Mouse (Mus musculus): ENCODE results near the gene Runx2. TPM values are rescaled to one million over a fixed set of nuclear protein-coding genes. Genes with fewer than 3 reads are reported as not detected.

Runx2 gene
- polyA plus RNA-seq, 1 experiment from 2014 or later, result 3.0 TPM

DNA sequence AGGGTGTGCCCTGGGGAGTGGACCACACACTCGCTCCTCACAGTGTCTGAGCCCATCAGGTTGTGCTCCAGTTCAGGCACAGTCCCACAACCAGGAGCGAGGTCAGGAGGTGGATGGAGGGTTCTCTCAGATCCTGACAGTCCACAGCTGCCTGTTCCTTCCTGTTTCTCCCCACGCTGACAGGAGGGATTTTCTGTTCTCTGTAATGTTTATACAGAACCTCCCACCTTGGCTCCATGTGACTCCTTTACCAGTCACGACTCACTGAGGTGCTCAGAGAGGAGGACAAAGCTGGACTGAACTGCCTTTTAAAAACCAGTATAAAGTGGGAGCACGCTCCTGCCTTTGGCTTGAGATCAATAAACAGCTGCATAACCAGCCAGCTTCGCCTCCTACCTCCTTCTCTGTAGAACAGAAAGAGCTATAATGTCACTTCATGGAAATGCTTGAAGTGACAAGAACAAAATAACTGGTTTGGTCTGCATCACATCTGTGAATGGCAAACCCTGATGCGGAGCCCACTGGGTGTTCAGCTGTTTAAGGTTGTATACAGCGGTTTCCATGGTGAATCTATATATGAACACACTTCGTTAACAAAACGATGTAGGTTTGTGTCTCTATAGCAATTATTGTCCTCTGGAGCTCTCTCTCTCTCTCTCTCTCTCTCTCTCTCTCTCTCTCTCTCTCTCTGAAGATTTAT, 177.3 kb downstream of the Runx2 start:
- Histone ChIP-seq H3K9me3 (ENCODE audit: control insufficient read depth, low read length) (no peaks in the 10 kb centered on the region), H3K36me3 (ENCODE audit: control insufficient read depth, insufficient read depth, low read length) (no peaks in the 10 kb centered on the region), H3K9ac (ENCODE audit: low read depth, low read length) (no peak overlapping the region), H3K4me1 (replicated peaks; ENCODE audit: control insufficient read depth, insufficient read depth, low read length) (no peaks in the 10 kb centered on the region), H3K4me2 (replicated peaks; ENCODE audit: low read depth, low read length) (no peak overlapping the region), H3K4me3 (ENCODE audit: low read depth, low read length) (no peak overlapping the region), H3K27ac (ENCODE audit: low read depth, low read length) (no peak overlapping the region), H3K27me3 (ENCODE audit: control insufficient read depth, insufficient read depth, low read length) (no peaks in the 10 kb centered on the region)
- WGBS, result 82% methylated on average over 10 of the region's 10 CpGs
- ATAC-seq (ENCODE audit: low FRiP score) (no peak), DNase-seq (ENCODE audit: low spot score) (no peak)

DNA sequence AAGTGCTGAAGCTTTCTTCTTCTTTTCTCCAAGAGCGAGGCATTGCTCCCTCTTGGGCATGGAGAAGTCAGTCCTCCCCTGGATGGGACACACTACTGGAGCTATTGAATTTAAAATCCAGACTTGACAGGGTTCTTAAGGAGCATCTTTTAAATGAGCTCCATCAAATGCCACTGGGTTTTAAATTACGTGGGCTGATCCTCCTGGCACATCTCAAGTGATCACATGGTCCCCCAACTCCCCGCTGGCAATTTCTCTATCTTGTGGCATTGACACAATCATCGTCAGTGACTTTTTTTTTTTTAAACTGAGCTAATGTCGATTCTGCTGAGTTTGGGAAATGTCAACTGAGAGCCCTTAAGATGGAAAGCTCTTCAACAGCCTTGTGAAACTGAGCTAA, 180.1 kb downstream of the Runx2 start:
- no peak overlapping the region for H3K4me2 ChIP-seq (replicated peaks; ENCODE audit: low read depth, low read length)
- no peak overlapping the region for H3K4me3 ChIP-seq (ENCODE audit: low read depth, low read length)
- no peaks in the 10 kb centered on the region for H3K27me3 ChIP-seq (ENCODE audit: control insufficient read depth, insufficient read depth, low read length)
- no peak overlapping the region for H3K27ac ChIP-seq (ENCODE audit: low read depth, low read length)
- no peaks in the 10 kb centered on the region for H3K36me3 ChIP-seq (ENCODE audit: control insufficient read depth, insufficient read depth, low read length)
- H3K9me3 ChIP-seq (ENCODE audit: control insufficient read depth, low read length), result no peaks in the 10 kb centered on the region
- no peaks in the 10 kb centered on the region for H3K4me1 ChIP-seq (replicated peaks; ENCODE audit: control insufficient read depth, insufficient read depth, low read length)
- no peak overlapping the region for H3K9ac ChIP-seq (ENCODE audit: low read depth, low read length)
- DNase-seq (ENCODE audit: low spot score) (no peak), ATAC-seq (ENCODE audit: low FRiP score) (no peak)
- WGBS, result 80% methylated on average over 5 of the region's 5 CpGs

GRCm38 (mm10) chr17:44633607-44634415, 180.8 kb downstream of the Runx2 start:
- no peak overlapping the region for H3K4me3 ChIP-seq (ENCODE audit: low read depth, low read length)
- H3K9ac ChIP-seq (ENCODE audit: low read depth, low read length), result no peak overlapping the region
- H3K4me2 ChIP-seq (replicated peaks; ENCODE audit: low read depth, low read length), result no peak overlapping the region
- no peaks in the 10 kb centered on the region for H3K4me1 ChIP-seq (replicated peaks; ENCODE audit: control insufficient read depth, insufficient read depth, low read length)
- DNase-seq (ENCODE audit: low spot score) (no peak), ATAC-seq (ENCODE audit: low FRiP score) (no peak)
- H3K27me3 ChIP-seq (ENCODE audit: control insufficient read depth, insufficient read depth, low read length), result no peaks in the 10 kb centered on the region
- H3K9me3 ChIP-seq (ENCODE audit: control insufficient read depth, low read length), result no peaks in the 10 kb centered on the region
- 84% methylated on average over 14 of the region's 14 CpGs for WGBS
- H3K36me3 ChIP-seq (ENCODE audit: control insufficient read depth, insufficient read depth, low read length), result no peaks in the 10 kb centered on the region
- no peak overlapping the region for H3K27ac ChIP-seq (ENCODE audit: low read depth, low read length)

GRCm38 (mm10) chr17:44632941-44633340, 181.7 kb downstream of the Runx2 start:
- Histone ChIP-seq H3K4me3 (ENCODE audit: low read depth, low read length) (no peak overlapping the region), H3K9me3 (ENCODE audit: control insufficient read depth, low read length) (no peaks in the 10 kb centered on the region), H3K4me1 (replicated peaks; ENCODE audit: control insufficient read depth, insufficient read depth, low read length) (no peaks in the 10 kb centered on the region), H3K36me3 (ENCODE audit: control insufficient read depth, insufficient read depth, low read length) (no peaks in the 10 kb centered on the region), H3K9ac (ENCODE audit: low read depth, low read length) (no peak overlapping the region), H3K27me3 (ENCODE audit: control insufficient read depth, insufficient read depth, low read length) (no peaks in the 10 kb centered on the region), H3K27ac (ENCODE audit: low read depth, low read length) (no peak overlapping the region), H3K4me2 (replicated peaks; ENCODE audit: low read depth, low read length) (no peak overlapping the region)
- ATAC-seq (ENCODE audit: low FRiP score) (no peak), DNase-seq (ENCODE audit: low spot score) (no peak)
- WGBS, result 94% methylated on average over 2 of the region's 2 CpGs

DNA sequence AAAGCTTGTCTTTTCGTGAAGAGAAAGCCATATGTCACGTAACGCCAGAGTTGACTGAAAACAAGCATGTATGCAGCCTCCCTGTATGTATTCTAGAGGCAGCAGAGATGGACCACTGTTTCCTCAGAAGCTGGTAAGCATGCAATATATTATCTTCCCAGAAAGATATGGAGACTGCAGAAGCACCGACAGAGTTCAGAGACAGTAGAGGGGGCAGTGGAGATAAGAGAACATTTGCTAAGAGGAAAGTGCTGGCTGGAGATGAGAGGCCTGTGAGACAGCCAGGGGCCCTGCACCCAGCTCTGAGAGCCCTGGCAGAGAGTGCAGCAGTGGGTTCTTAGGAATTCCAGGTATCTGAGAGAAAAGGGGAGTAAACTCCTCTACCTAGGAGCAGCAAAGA, 182.3 kb downstream of the Runx2 start:
- Histone ChIP-seq H3K9ac (ENCODE audit: low read depth, low read length) (no peak overlapping the region), H3K9me3 (ENCODE audit: control insufficient read depth, low read length) (no peaks in the 10 kb centered on the region), H3K36me3 (ENCODE audit: control insufficient read depth, insufficient read depth, low read length) (no peaks in the 10 kb centered on the region), H3K27ac (ENCODE audit: low read depth, low read length) (no peak overlapping the region), H3K4me1 (replicated peaks; ENCODE audit: control insufficient read depth, insufficient read depth, low read length) (no peaks in the 10 kb centered on the region), H3K4me3 (ENCODE audit: low read depth, low read length) (no peak overlapping the region), H3K4me2 (replicated peaks; ENCODE audit: low read depth, low read length) (no peak overlapping the region), H3K27me3 (ENCODE audit: control insufficient read depth, insufficient read depth, low read length) (no peaks in the 10 kb centered on the region)
- DNase-seq (ENCODE audit: low spot score) (no peak), ATAC-seq (ENCODE audit: low FRiP score) (no peak)
- 83% methylated on average over 4 of the region's 4 CpGs for WGBS

- DNase-seq (ENCODE audit: low spot score) (no peak), ATAC-seq (ENCODE audit: low FRiP score) (no peak)
- H3K36me3 ChIP-seq (ENCODE audit: control insufficient read depth, insufficient read depth, low read length), result no peaks in the 10 kb centered on the region
- H3K9ac ChIP-seq (ENCODE audit: low read depth, low read length), result no peak overlapping the region
- H3K4me3 ChIP-seq (ENCODE audit: low read depth, low read length), result no peak overlapping the region
- no peaks in the 10 kb centered on the region for H3K4me1 ChIP-seq (replicated peaks; ENCODE audit: control insufficient read depth, insufficient read depth, low read length)
- no peaks in the 10 kb centered on the region for H3K27me3 ChIP-seq (ENCODE audit: control insufficient read depth, insufficient read depth, low read length)
- H3K9me3 ChIP-seq (ENCODE audit: control insufficient read depth, low read length), result no peaks in the 10 kb centered on the region
- 90% methylated on average over 4 of the region's 4 CpGs for WGBS
- no peak overlapping the region for H3K27ac ChIP-seq (ENCODE audit: low read depth, low read length)
- no peak overlapping the region for H3K4me2 ChIP-seq (replicated peaks; ENCODE audit: low read depth, low read length)
Observed at GRCm38 (mm10) chr17:44631577-44631976, 183.0 kb downstream of the Runx2 start.

- no peaks in the 10 kb centered on the region for H3K4me1 ChIP-seq (replicated peaks; ENCODE audit: control insufficient read depth, insufficient read depth, low read length)
- no peak overlapping the region for H3K4me3 ChIP-seq (ENCODE audit: low read depth, low read length)
- H3K9me3 ChIP-seq (ENCODE audit: control insufficient read depth, low read length), result peaks cover 3% of the 10 kb centered on the region; the same call in 1 of the 2 replicates
- no peak overlapping the region for H3K27ac ChIP-seq (ENCODE audit: low read depth, low read length)
- WGBS, result 88% methylated on average over 6 of the region's 6 CpGs
- no peak overlapping the region for H3K4me2 ChIP-seq (replicated peaks; ENCODE audit: low read depth, low read length)
- H3K27me3 ChIP-seq (ENCODE audit: control insufficient read depth, insufficient read depth, low read length), result no peaks in the 10 kb centered on the region
- H3K9ac ChIP-seq (ENCODE audit: low read depth, low read length), result no peak overlapping the region
- DNase-seq (ENCODE audit: low spot score) (no peak), ATAC-seq (ENCODE audit: low FRiP score) (no peak)
- H3K36me3 ChIP-seq (ENCODE audit: control insufficient read depth, insufficient read depth, low read length), result no peaks in the 10 kb centered on the region
Observed at GRCm38 (mm10) chr17:44627317-44627716, 187.3 kb downstream of the Runx2 start.

DNA sequence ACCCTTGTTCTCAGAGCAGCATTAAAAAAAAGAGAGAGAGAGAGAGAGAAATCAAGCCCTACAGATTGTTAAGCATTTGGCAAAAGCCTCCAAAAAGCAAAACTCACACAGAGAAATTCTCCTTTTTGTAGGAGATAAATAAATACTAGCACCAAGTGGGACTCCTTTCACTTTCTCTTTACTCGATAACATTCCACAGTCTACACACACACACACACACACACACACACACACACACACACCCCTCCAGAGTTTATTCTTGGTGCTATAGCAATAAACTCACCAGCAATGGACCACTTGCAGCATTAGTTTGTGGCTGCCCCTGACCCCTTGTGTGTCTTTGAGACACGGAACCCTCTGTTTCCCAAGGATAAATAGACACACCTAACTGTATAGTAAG, 190.9 kb downstream of the Runx2 start:
- peaks cover 3% of the 10 kb centered on the region; the same call in 1 of the 2 replicates for H3K9me3 ChIP-seq (ENCODE audit: control insufficient read depth, low read length)
- DNase-seq (ENCODE audit: low spot score), result no peak
- no peak overlapping the region for H3K4me3 ChIP-seq (ENCODE audit: low read depth, low read length)
- no peak for ATAC-seq (ENCODE audit: low FRiP score)
- WGBS, result 75% methylated on average over 2 of the region's 2 CpGs
- no peak overlapping the region for H3K27ac ChIP-seq (ENCODE audit: low read depth, low read length)
- no peaks in the 10 kb centered on the region for H3K27me3 ChIP-seq (ENCODE audit: control insufficient read depth, insufficient read depth, low read length)
- no peaks in the 10 kb centered on the region for H3K36me3 ChIP-seq (ENCODE audit: control insufficient read depth, insufficient read depth, low read length)
- H3K4me2 ChIP-seq (replicated peaks; ENCODE audit: low read depth, low read length), result no peak overlapping the region
- no peaks in the 10 kb centered on the region for H3K4me1 ChIP-seq (replicated peaks; ENCODE audit: control insufficient read depth, insufficient read depth, low read length)
- no peak overlapping the region for H3K9ac ChIP-seq (ENCODE audit: low read depth, low read length)

DNA sequence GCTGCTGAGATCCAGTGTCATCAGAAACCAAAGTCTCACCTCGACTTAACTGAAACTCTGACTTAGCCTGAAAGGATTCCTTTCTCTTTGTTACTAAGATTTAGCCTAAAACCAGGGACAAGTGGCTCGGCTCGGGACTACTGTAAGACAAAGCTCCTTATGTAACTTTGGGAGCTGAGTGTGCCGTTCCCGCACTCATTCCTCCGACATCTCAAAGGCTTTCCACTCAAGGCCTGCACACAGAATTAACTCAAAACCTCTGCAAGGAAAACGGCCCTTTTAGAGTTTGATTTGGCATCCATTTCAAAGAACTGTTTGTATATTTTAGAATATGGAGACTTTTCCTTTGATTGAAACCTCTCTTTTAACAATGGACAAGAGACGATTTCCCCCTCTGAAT, 191.3 kb downstream of the Runx2 start:
- Histone ChIP-seq H3K36me3 (ENCODE audit: control insufficient read depth, insufficient read depth, low read length) (no peaks in the 10 kb centered on the region), H3K4me3 (ENCODE audit: low read depth, low read length) (no peak overlapping the region), H3K4me1 (replicated peaks; ENCODE audit: control insufficient read depth, insufficient read depth, low read length) (no peaks in the 10 kb centered on the region), H3K4me2 (replicated peaks; ENCODE audit: low read depth, low read length) (no peak overlapping the region), H3K9me3 (ENCODE audit: control insufficient read depth, low read length) (peaks cover 3% of the 10 kb centered on the region; the same call in 1 of the 2 replicates), H3K9ac (ENCODE audit: low read depth, low read length) (no peak overlapping the region), H3K27ac (ENCODE audit: low read depth, low read length) (no peak overlapping the region), H3K27me3 (ENCODE audit: control insufficient read depth, insufficient read depth, low read length) (no peaks in the 10 kb centered on the region)
- ATAC-seq (ENCODE audit: low FRiP score) (no peak), DNase-seq (ENCODE audit: low spot score) (no peak)
- WGBS, result 62% methylated on average over 8 of the region's 8 CpGs
